Mouse (Mus musculus) adrenal gland, adult 8-10 months (tissue): ENCODE measurements at regions not wholly inside any gene's neighbourhood (a gene's known extent, or its start where the extent isn't known, plus 50 kb on each side); places are given as distances from the start of the nearest gene placed in this dataset.

Experiments
- DNase-seq: peaks from one replicate; pipeline ENCODE4 v3.0.0; 2022

DNA sequence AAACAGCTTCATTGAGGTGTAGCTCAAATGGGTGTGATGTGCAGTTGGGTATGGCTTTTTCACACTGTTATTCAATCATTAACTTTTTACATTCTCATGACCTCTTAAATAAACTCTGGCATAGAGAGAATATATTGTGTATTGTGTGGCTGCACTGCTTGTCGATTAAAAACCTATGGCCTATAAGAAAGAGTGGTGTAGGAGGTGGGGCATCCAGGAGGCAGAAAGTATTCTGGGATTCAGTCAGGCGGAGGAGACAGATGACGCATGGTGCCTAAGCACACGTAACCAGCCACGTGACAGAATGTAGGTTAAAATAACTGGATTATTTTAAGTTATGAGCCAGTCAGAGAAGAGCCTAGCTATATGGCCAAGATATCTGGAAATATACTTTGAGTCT is 78.2 kb upstream of the Slc16a7 start:
- DNase-seq: no peak

DNA sequence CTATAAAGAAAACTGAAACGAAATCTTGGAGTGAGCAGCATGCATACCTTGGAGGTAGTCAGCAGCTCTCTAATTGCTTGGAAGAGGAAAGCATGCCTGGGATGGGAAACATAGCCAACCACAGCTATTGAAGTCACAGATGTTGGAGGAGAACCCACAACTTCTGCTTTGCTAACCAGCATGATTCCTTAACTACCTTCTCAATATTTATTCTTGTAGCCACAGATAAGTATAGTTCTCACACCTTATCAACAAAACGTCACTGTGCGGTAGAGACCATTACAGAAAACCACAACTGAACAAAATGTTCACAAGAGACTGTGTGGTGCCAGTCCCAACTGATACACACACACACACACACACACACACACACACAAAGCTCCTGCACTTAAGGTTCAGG is 99.1 kb upstream of the Slc16a7 start:
- DNase-seq: no peak

DNA sequence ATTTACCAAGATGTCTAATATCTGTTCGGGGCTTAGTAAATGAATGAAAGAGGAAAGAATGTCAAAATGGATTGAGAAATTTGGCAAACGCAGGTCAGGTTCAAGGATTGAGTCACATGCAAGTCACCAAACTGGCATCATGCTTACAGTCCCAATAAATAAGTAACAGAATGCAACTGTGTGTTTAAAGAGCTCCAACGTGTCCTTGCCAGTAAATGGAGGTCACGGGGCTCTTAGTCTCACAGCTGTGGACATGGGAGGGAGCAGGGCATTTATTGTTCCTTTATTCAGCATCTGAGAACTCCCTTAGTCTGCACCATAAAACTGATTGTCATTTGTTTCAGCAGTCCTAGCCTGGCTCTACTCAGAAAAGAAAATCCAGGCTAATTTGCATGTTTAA is 101.1 kb upstream of the Slc16a7 start:
- peak; percentile 31 for DNase-seq

DNA sequence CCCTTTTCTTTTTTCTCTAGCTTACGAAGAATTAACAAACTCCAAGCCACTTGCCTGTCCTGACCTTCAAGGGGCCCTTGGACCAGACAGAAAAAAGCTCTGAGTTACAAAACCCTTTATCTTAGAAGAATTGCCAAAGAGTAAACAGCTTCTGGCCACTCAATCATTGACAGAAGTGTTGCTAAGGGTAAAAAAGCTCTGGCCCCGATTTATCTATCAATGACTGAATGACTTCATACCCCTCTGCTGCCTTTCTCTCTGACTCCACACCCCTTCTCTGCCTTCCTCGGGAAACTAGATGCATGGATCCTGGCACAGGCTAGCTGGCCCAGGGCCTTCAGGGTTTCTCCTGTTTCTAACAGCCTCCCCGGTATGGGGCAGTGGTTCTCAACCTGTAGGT is 105.2 kb upstream of the Slc16a7 start:
- DNase-seq: no peak

DNA sequence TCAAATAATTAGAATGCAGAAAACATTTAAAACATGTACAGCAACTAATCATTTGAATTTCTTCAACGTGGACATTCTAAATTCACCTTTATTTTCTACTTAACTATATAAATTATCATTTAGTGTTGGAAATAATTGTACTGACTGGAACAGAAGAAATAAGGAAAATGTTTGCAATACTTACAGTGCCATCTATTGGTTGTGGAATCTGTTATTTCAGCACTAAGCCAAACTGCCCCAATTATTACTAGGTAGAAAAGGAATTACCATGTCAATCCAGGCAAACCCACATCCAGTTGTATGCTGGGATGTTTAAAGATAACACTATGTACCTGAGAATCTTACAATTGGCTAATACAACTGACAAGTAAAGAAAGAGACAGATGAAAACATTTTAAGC is 109.1 kb upstream of the Slc16a7 start:
- DNase-seq: no peak

DNA sequence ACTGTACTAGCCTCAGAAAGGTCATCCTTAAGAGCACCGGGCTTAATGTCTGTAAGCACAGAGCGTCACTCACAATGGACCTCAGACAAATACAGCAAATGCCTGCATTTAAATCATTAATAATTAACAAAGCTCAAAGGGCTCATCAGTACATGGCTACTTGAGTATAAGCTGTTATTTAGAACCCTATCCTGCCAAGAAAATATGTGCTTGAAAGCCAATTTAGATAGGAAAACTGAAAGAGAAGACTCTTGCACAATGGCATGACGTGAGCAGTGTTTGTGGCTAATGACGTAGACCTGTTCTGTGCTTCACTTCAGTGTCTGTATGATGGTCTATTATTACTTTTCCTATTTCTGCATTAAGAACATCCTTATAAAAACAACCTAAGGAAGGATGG is 111.1 kb upstream of the Slc16a7 start:
- DNase-seq: no peak

DNA sequence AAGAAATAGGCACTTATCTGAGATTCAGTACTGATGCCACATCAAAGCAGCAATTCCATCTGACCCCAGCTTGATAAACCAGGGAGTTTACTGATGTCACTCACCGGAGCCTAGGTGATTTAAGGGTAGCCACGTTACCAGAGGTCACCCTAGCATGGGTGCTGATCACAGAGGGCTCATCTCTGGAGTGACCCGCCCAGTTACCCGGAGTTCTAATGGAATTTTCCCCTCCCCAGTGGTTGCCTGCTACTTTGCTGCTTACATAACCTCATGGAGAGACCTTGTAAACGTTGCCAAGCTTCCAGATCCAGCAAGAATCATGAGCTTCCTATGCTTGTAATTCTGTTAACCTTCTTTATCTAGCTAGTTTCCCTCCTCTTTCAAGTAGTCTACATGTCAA is 125.8 kb upstream of the Slc16a7 start:
- peak; percentile 57 for DNase-seq

DNA sequence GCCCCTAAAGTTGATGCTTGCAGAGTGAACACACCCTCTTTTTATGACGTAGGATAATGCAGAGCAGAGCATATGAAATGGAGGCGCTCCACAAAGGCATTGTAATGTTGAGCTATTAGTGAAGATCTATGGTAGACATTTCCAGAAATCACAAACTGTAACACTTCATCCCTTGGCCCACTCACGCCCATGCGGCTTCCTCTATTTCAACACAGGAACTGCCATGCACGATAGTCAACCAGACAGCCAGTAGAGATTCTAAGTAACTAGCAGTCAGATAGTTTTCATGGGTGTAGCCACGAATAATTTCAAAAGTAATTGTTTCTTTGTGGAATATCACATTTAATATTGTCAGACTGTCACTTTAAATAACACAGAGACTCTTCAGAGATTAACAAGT is 141.6 kb upstream of the Slc16a7 start:
- no peak for DNase-seq

DNA sequence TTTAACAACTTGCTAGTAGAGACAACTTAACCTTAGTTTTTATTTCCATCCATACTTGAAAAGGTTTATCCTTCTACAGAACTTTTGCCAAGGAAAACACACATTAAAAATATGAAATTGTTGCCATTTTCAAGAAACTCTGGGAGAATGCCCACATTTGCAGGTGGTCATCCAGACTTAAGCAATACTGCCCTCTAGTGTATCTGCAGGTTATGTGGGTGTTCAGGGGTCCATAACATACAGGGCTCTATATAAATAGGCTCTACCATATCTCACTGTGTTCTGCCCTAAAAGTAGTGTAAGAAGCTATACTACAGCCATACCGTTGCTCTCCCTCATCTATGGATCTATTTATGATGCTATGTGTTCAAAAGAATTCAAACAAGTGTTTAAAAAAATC is 149.1 kb upstream of the Slc16a7 start:
- DNase-seq: peak; percentile 10

DNA sequence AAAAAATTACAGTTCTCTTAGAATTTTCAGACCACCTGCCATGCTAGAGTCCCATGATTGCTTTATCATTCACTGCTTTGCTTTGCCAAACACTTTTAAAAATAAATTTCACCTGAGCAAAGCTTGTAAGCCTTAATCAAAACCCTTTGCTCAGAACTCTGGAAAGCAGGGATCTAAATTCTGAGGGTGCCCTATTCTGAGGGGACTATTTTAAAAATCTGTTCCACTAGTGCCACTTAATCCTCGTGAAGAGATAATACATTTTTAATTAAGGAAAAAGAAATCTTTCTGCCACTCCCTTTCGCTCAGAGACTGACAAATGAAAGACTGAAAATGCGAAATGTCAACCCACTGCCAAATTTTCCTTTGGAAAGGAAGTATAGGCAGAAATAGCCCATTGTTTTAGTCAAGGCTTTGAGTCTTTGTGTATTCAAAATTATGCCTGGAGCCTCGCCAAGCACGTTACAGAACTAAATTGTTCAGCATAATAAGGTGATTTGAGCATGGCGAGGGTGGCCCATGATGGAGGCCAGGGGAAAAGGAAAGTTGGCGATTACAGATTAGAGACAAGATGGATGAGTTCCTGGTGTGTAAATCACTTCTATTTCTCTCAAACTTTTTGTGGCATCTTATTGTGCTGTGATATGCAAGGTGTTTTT is 197.4 kb upstream of the Slc16a7 start:
- DNase-seq: no peak

DNA sequence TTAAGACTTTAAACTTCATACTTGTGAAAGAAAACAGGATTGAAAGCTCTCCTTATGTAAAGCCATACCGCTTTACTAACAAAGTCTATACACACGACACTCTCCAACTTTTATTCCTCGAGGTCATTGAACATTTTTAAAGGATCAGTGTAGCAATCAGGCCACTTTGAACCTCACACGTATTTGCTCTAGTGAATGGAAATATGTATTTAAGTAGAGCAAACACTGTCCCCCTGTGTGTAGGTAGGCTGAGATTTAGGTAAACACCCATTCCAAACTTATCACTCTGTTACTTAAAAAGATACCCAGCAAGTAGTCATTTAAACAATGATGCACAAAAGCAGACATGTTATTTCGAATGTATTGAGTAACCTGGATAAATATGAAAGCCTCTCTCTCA is 203.7 kb upstream of the Slc16a7 start:
- DNase-seq: no peak

DNA sequence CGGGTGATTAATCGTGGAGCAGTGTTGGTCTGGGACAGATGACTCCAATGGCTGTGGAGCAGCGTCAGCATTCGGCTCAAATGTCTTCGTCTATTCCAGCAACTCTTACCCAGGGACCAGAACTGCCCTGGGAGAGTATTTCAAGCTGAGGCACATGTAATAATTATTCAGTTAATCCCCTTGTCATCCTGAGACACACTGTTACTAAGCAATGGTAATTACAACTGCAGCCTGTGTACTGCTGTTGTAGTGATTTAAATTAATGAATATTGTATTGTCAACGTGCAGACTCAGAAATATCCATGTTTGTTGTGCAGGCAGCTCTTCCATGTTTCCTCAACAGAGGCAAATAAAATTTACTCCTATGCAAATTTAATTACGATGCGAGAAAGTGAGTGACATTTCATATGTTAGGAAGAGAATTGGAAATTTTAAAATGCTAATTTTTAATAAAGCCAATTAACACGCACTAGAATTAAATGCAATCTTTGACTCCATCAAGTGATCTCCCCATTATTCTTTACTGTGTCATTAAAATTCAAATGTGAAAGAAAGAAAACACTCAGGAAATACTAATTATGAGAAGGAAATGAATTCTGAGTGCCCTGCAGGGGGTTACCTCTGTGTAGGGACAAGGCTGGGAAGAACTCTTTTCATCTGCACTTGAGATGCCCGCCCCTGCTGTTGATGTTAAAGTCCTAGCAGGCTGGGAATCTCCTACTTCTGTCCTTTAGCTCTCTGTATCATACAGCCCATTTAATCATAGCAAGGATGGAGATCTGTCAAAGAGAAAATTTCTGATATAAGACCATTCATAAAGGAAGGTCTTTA is 218.7 kb upstream of the Slc16a7 start:
- DNase-seq: no peak

DNA sequence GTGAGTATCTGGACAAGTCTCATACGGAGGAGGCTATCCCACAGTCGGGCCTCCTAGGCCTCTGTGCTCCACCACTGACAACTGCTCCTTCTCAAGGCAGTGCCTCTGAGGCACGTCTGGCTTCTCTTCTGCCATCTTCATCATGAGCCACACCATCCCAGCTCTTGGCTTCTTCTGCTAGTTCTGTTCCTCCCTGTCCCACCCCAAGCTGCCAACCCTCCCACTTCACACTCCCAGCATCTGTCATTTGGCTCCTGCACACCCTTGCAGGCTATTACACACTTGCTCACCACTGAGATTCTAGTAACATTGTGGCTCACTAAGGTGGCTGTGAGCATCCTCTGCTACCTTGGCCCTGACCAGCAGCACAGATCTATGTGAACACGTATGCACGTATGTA is 221.1 kb upstream of the Slc16a7 start:
- no peak for DNase-seq

DNA sequence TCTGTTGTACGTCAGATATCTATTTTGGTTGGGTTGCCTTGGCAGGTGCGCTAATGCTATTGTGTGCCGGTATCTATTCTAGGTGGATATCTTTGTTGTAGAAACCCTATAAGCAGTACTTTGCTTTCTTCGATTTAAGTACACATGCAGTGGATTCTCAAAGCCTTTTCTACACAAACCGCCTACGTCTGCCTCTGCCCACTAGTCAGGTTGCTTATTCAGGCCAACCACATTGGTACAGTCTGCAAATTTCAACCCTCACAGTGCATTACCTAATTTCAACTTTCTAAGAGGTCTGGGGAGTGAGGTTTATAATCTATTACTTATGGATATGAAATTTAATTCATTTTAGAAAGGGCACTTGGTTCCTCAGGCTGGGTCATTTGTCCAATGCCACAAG is 223.5 kb upstream of the Slc16a7 start:
- DNase-seq: no peak

DNA sequence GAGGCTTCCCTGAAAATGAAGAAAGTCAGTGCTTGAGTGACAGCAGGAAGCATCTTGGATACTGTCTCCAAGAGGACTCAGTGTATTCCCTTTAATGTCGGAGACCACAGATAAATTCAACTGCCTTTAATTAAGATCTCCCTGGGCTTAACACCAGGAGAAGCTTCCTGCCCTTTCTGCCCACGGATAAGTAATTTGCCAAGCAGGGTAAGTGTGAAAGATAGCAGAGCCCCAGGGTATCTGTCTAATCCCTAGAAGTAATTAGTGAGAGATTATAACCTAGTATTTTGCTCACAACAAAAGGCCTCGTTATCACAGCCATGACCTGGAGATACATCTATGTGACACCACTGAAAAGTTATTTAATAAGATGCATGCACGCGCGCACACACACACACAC is 232.1 kb upstream of the Slc16a7 start:
- no peak for DNase-seq

DNA sequence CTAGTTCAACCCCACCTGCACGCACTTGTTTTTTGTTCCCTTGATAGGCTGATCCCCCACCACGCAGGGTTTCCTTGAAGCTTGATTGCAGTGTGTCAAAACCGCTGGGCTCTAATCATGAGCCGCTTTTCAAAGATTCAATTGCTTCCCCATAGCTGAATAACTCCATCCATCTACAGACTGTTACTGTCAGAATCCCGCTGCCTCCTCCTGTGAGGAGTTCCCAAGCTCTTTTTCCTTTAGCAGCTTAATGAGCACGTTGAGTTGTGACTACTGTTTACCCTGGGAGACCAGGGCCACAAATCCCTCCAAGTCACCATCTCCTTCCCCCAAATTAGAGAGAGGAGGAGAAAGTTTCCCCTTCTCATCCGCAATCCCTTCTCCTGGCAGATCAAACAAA is 234.6 kb upstream of the Slc16a7 start:
- DNase-seq: no peak

DNA sequence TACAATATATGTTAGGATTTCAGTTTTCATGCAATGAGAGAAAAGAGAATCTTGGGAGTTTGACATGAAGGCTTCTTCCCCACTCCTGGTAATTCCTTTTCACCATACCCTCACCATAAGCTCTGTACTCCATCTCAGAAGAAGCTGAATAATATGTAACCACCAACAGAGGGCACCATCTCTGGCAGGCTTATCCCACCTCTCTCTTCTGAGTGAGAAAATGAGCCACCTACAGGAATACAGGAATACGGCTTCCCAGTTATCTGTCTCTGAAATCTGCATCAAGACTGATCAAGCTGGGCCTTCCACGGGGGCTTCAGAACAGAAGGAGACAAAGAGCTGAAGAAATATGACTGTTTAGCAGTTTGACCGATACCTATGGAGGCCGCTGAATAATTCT is 278.6 kb upstream of the Slc16a7 start:
- no peak for DNase-seq

DNA sequence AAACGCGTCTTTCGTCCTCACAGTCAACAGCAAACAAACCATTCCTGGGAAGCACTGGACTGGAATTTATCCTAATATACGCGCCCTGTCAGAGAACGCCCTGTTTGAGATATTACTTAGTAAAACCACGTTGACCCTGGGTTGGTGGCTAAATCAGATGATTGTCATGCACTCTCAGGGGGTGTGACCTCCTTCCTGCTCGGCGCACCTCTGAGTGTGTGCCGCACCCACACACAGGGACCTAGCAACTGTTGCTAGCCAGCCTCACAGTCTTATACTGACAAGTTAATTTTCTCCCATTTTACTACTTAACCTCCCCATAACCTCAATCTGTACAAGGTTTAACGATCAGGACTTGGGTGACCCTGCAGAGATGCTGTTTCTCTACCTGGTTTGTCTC is 284.4 kb upstream of the Slc16a7 start:
- no peak for DNase-seq

DNA sequence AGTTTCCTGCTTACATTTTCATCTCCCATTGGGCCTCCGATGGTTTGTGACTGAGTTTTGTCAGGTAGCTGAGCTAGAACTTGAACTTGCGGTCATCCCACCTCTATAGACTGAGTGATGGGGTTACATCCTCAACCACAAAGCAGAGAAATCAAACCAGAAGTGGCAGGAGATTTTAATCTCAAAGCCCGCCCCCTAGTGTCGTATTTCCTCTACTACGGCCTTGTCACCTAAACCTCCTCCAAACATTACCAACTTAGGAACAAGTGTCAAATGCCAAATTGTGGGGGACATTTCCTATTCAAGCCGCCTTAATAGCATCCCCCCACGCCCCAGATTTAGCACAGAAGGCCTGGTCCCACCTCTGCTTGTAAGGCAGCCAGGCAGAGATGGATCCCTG is 286.3 kb upstream of the Lrig3 start:
- no peak for DNase-seq

DNA sequence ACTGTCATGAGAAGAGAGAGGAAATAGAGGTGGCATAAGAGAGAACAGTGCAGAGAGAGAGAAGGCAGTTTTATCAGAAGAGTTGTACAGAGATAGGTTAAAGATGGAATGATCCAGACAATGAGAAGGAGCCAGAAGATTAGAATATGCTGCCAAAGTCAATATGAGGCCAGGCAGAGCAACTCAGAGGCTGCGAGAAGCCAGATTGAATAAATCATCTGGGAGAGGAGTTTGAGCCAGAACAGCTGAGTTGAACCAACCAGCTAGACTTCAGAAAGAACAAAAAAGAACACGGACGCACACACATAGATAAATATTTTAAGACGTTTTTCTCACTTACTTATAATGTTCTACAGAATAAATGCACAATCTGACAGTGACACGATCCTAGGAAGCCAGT is 280.8 kb upstream of the Lrig3 start:
- no peak for DNase-seq

DNA sequence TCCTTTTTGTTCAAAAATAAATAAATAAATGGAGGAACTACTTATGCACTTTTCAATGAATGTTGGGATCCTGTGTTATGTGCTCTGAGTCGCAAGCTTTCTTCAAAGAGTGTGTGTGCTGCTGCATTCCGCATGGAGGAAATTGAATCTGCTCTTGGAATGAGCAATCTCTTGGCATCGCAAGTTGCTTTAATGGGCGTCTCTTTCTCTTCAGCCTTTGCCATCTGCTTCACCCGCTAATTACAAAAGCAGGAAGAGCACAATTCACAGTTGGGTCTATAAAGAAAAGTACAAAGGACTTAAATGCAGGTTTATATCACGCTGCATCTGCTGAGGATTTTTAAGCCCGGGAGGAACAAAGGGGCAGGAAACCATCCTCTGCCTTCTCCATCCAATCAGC is 272.5 kb upstream of the Lrig3 start:
- DNase-seq: no peak

DNA sequence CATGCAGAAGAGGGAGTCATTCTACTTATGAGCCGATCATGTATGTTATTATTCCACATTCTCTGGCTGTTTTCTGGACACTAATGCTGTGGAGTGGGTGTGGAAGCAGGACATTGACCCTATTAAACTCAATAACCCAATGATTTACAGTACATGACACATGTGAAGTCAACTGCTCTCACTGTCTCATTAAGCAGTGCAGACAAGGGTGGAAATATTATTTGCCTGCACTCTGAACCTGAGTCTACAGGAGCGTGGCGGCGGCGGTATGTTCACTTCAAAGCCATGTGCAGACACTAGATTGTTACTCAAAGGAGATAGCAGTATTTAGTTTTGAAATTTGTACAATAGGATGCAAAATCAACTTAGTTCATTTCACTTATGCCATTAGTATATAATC is 269.8 kb upstream of the Lrig3 start:
- no peak for DNase-seq

DNA sequence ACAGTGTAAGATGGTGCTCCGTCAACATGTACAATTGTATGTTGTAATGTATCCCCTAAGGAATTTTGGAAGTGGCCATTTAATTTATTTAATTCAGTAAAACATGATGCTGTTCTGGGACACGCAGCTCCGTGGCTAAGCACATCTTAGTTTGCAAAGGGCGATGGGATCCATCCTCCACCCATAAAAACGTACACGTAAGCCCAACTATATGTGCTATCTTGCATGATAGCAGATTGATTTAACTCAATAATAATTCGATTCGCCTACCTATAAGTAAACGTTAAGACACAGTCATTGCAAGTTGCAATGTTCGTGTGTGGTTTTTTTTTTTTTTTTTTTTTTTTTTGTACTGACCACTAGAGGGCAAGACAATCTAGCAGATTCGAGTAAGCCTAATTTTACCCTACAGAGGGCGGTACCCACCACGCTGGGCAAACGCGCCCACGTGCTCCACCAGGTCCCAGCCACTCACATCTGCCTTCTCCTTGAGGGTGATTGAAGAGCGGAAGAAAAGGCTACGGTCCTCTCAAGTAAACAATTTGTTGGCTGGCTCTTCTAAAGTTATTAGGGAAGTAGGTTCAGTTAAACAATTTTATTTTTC is 240.8 kb upstream of the Lrig3 start:
- DNase-seq: peak; percentile 33

DNA sequence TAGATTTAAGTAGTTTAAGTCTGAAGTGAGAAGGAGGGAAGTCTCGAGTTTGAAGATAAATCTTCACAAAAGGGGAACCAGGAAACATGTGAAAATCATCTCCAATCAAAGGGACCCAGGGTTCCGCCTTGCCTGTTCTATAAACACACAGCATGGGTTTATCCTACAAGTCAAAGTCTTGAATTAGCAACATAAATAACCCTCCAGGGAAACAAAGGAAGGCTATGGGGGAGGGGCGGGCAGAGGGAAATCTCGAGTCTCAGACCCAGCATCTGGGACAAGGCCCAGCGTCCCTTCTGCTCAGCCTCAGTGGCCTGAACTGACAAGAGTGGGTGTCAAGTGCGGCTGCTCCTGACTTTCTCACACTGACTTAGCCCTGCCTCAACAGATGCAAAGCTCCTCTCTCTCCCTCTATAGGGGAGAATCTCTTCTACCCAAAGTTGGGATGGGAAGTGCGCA is 240.3 kb upstream of the Lrig3 start:
- DNase-seq: no peak
